Mouse (Mus musculus) embryonic fibroblast, embryonic 13.5 days (primary cell): ENCODE results near the gene Hist1h3d.

ENCODE experiments used
- CTCF ChIP-seq: IDR thresholded peaks from 2 replicates; pipeline ENCODE4 v1.5.1; 2011; ENCODE audit warnings: mild to moderate bottlenecking, control low read depth, low read length, moderate library complexity, borderline replicate concordance; ENCODE audit not compliant: insufficient read depth
- POLR2A ChIP-seq: IDR thresholded peaks from 2 replicates; pipeline ENCODE4 v1.6.1; 2011; ENCODE audit warnings: low read depth, mild to moderate bottlenecking, control low read depth, low read length, moderate library complexity

GRCm38 (mm10) chr13:23585029-23585441 is 9.5 kb downstream of the Hist1h3d start:
- TF ChIP-seq POLR2A (peak; percentile 88), CTCF (no peak)
